Mouse (Mus musculus): Measurements from ENCODE around the gene Rbms3. TPM values are rescaled to one million over a fixed set of nuclear protein-coding genes. Genes with fewer than 3 reads are reported as not detected.

Gene Rbms3
- total and polyA plus RNA-seq, 2 experiments from 2014 or later, result 43.3 to 59.9 TPM

GRCm38 (mm10) chr9:116569680-116570079 is 1060.0 kb downstream of the Rbms3 start:
- no peaks in the 10 kb centered on the region for H3K9me3 ChIP-seq (ENCODE audit: low read length)
- ATAC-seq (ENCODE audit: low FRiP score), result no peak
- no peak overlapping the region for H3K4me2 ChIP-seq (ENCODE audit: low read depth, low read length, poor library complexity, severe bottlenecking)
- no peaks in the 10 kb centered on the region for H3K27me3 ChIP-seq (ENCODE audit: insufficient read depth, low read length)
- H3K9ac ChIP-seq (replicated peaks; ENCODE audit: low read length, poor library complexity, severe bottlenecking), result no peak overlapping the region
- no peak overlapping the region for H3K27ac ChIP-seq (ENCODE audit: low read depth, low read length)
- 74% methylated on average over 2 of the region's 2 CpGs for WGBS
- no peaks in the 10 kb centered on the region for H3K36me3 ChIP-seq (ENCODE audit: insufficient read depth, low read length)
- no peaks in the 10 kb centered on the region for H3K4me1 ChIP-seq (ENCODE audit: insufficient read depth, low read length)
- TF ChIP-seq CTCF (IDR thresholded peaks at IDR 0.05), result no peak
- DNase-seq (ENCODE audit: low spot score), result no peak
- no peak overlapping the region for H3K4me3 ChIP-seq (ENCODE audit: low read depth, low read length)

DNA sequence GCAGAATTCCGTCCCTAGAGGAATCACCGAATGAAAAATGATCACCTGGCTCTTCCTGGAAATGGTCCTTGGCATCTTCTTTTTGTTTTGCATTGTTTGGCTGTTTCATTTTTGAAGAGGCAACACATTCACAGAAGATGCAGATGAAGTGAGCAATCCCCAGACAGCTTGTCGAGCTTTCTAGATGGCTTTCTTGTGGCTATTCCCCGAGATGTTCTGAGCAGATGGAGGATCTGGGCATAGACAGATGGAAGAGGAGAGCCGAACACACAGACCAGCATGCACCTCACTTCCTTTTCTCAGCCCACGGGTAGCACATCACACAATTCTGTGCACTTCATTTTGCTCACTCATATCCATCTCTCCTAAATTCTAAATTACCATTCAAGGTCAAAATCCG is 1063.0 kb downstream of the Rbms3 start:
- DNase-seq (ENCODE audit: low spot score) (no peak), ATAC-seq (ENCODE audit: low FRiP score) (no peak)
- Histone ChIP-seq H3K36me3 (ENCODE audit: insufficient read depth, low read length) (no peaks in the 10 kb centered on the region), H3K4me1 (ENCODE audit: insufficient read depth, low read length) (no peaks in the 10 kb centered on the region), H3K27ac (ENCODE audit: low read depth, low read length) (no peak overlapping the region), H3K27me3 (ENCODE audit: insufficient read depth, low read length) (no peaks in the 10 kb centered on the region), H3K4me3 (ENCODE audit: low read depth, low read length) (no peak overlapping the region), H3K4me2 (ENCODE audit: low read depth, low read length, poor library complexity, severe bottlenecking) (no peak overlapping the region), H3K9ac (replicated peaks; ENCODE audit: low read length, poor library complexity, severe bottlenecking) (no peak overlapping the region), H3K9me3 (ENCODE audit: low read length) (no peaks in the 10 kb centered on the region)
- TF ChIP-seq CTCF (IDR thresholded peaks at IDR 0.05), result no peak
- WGBS, result 89% methylated on average over 7 of the region's 7 CpGs

GRCm38 (mm10) chr9:116557781-116558180 is 1071.9 kb downstream of the Rbms3 start:
- no peaks in the 10 kb centered on the region for H3K36me3 ChIP-seq (ENCODE audit: insufficient read depth, low read length)
- ATAC-seq (ENCODE audit: low FRiP score) (no peak), DNase-seq (ENCODE audit: low spot score) (no peak)
- no peak overlapping the region for H3K9ac ChIP-seq (replicated peaks; ENCODE audit: low read length, poor library complexity, severe bottlenecking)
- no peak for TF ChIP-seq CTCF (IDR thresholded peaks at IDR 0.05)
- H3K4me2 ChIP-seq (ENCODE audit: low read depth, low read length, poor library complexity, severe bottlenecking), result no peak overlapping the region
- H3K27ac ChIP-seq (ENCODE audit: low read depth, low read length), result no peak overlapping the region
- no peaks in the 10 kb centered on the region for H3K4me1 ChIP-seq (ENCODE audit: insufficient read depth, low read length)
- WGBS, result 93% methylated on average over 5 of the region's 5 CpGs
- no peak overlapping the region for H3K4me3 ChIP-seq (ENCODE audit: low read depth, low read length)
- H3K9me3 ChIP-seq (ENCODE audit: low read length), result no peaks in the 10 kb centered on the region
- H3K27me3 ChIP-seq (ENCODE audit: insufficient read depth, low read length), result no peaks in the 10 kb centered on the region

- Histone ChIP-seq H3K9me3 (ENCODE audit: low read length) (no peaks in the 10 kb centered on the region), H3K27me3 (ENCODE audit: insufficient read depth, low read length) (no peaks in the 10 kb centered on the region), H3K27ac (ENCODE audit: low read depth, low read length) (no peak overlapping the region), H3K4me3 (ENCODE audit: low read depth, low read length) (no peak overlapping the region), H3K4me1 (ENCODE audit: insufficient read depth, low read length) (no peaks in the 10 kb centered on the region), H3K9ac (replicated peaks; ENCODE audit: low read length, poor library complexity, severe bottlenecking) (no peak overlapping the region), H3K4me2 (ENCODE audit: low read depth, low read length, poor library complexity, severe bottlenecking) (no peak overlapping the region), H3K36me3 (ENCODE audit: insufficient read depth, low read length) (no peaks in the 10 kb centered on the region)
- TF ChIP-seq CTCF (IDR thresholded peaks at IDR 0.05), result no peak
- ATAC-seq (ENCODE audit: low FRiP score) (no peak), DNase-seq (ENCODE audit: low spot score) (peak; percentile 30)
- 44% methylated on average over 8 of the region's 8 CpGs for WGBS
These were observed 1073.1 kb downstream of the Rbms3 start for GRCm38 (mm10) chr9:116556641-116557040.

- Histone ChIP-seq H3K4me1 (ENCODE audit: insufficient read depth, low read length) (no peaks in the 10 kb centered on the region), H3K9me3 (ENCODE audit: low read length) (no peaks in the 10 kb centered on the region), H3K9ac (replicated peaks; ENCODE audit: low read length, poor library complexity, severe bottlenecking) (no peak overlapping the region), H3K36me3 (ENCODE audit: insufficient read depth, low read length) (no peaks in the 10 kb centered on the region), H3K27me3 (ENCODE audit: insufficient read depth, low read length) (no peaks in the 10 kb centered on the region), H3K4me2 (ENCODE audit: low read depth, low read length, poor library complexity, severe bottlenecking) (no peak overlapping the region), H3K4me3 (ENCODE audit: low read depth, low read length) (no peak overlapping the region), H3K27ac (ENCODE audit: low read depth, low read length) (no peak overlapping the region)
- peak; percentile 60 for TF ChIP-seq CTCF (IDR thresholded peaks at IDR 0.05)
- ATAC-seq (ENCODE audit: low FRiP score) (no peak), DNase-seq (ENCODE audit: low spot score) (no peak)
- 89% methylated on average over 3 of the region's 3 CpGs for WGBS
These were observed 1076.5 kb downstream of the Rbms3 start for GRCm38 (mm10) chr9:116553181-116553580.

- no peak for DNase-seq (ENCODE audit: low spot score)
- H3K9me3 ChIP-seq (ENCODE audit: low read length), result no peaks in the 10 kb centered on the region
- no peak overlapping the region for H3K9ac ChIP-seq (replicated peaks; ENCODE audit: low read length, poor library complexity, severe bottlenecking)
- WGBS, result 89% methylated on average over 4 of the region's 4 CpGs
- no peak for TF ChIP-seq CTCF (IDR thresholded peaks at IDR 0.05)
- no peak overlapping the region for H3K4me2 ChIP-seq (ENCODE audit: low read depth, low read length, poor library complexity, severe bottlenecking)
- no peaks in the 10 kb centered on the region for H3K4me1 ChIP-seq (ENCODE audit: insufficient read depth, low read length)
- no peak overlapping the region for H3K27ac ChIP-seq (ENCODE audit: low read depth, low read length)
- H3K36me3 ChIP-seq (ENCODE audit: insufficient read depth, low read length), result no peaks in the 10 kb centered on the region
- ATAC-seq (ENCODE audit: low FRiP score), result no peak
- no peaks in the 10 kb centered on the region for H3K27me3 ChIP-seq (ENCODE audit: insufficient read depth, low read length)
- no peak overlapping the region for H3K4me3 ChIP-seq (ENCODE audit: low read depth, low read length)
These were observed 1083.6 kb downstream of the Rbms3 start for GRCm38 (mm10) chr9:116546156-116546555.

Data from midbrain, postnatal 0 days (tissue).